Mouse (Mus musculus): ENCODE data around the gene Hic2. TPM values are rescaled to one million over a fixed set of nuclear protein-coding genes. Genes with fewer than 3 reads are reported as not detected.

The Hic2 gene
- polyA plus RNA-seq, 1 experiment from 2014 or later = 11.3 TPM

- Histone ChIP-seq H3K4me1 (replicated peaks; ENCODE audit: control insufficient read depth, insufficient read depth, low read length) (peaks cover 16% of the 10 kb centered on the region), H3K4me2 (ENCODE audit: low read depth, low read length, severe bottlenecking) (peak overlapping the region; percentile 96), H3K36me3 (ENCODE audit: control insufficient read depth, insufficient read depth, low read length) (no peaks in the 10 kb centered on the region), H3K27ac (ENCODE audit: low read depth, low read length) (0 out of 2 replicates have a peak overlapping the region, but pooled peaks have one; percentile 25), H3K4me3 (ENCODE audit: low read depth, low read length) (peak overlapping the region; percentile 50), H3K9me3 (ENCODE audit: control insufficient read depth, low read length) (no peaks in the 10 kb centered on the region), H3K27me3 (ENCODE audit: control insufficient read depth, insufficient read depth, low read length) (peaks cover 24% of the 10 kb centered on the region), H3K9ac (ENCODE audit: low read length) (peak overlapping the region; percentile 65)
- DNase-seq (ENCODE audit: low spot score) (peak; percentile 96), ATAC-seq (replicated peaks; ENCODE audit: low FRiP score) (peak; percentile 89)
- under 1% methylated on average over 59 of the region's 62 CpGs for WGBS
Observed at GRCm38 (mm10) chr16:17276164-17277151, 43.1 kb downstream of the Hic2 start.

DNA sequence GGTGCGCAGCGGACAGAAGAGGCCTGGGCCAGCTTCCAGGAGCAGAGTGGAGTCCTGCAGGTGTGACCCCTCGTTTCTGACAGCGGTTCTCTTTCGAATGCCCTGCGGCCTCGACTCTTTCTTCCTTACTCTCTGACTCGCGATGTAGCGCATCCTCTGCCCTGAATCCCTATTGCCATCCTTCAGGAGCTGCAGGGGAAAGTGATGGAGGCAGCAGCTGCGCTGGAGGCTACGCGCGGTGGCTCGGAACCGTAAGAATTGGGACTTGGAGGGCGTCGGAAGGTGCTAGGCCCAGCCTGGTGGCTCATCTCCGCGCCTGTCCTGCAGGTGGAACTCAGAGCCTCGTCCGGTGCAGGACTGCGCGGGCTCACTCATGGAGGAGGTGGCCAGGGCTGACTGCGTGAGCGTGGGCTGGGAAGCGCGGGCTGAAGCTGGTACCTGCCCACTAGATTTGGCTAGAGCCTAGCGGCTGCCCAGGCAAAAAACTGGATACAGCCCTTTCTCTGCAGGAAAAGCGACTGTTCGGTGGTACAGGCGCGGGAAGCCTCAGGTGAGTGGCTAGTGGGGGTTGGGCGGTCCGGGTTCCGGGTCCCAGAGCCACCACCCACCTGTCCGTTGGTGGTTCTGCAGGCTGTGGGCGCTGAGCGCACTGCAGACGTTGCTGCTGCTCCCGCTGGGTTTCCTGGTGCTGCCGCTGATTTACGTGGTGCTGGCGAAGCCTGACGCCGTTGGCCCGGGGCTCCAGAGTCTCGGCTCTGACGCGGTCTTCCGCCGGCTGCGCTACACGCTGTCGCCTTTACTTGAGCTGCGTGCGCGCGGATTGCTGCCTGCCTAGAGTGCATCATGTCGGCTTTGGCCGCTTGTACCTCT, 44.2 kb downstream of the Hic2 start:
- peaks cover 16% of the 10 kb centered on the region for H3K4me1 ChIP-seq (replicated peaks; ENCODE audit: control insufficient read depth, insufficient read depth, low read length)
- H3K27ac ChIP-seq (ENCODE audit: low read depth, low read length) = no peak overlapping the region
- H3K9ac ChIP-seq (ENCODE audit: low read length) = peak overlapping the region; percentile 3; the same call in 1 of the 2 replicates
- WGBS = 2% methylated on average over 61 of the region's 61 CpGs
- peak overlapping the region; percentile 96 for H3K4me2 ChIP-seq (ENCODE audit: low read depth, low read length, severe bottlenecking)
- H3K27me3 ChIP-seq (ENCODE audit: control insufficient read depth, insufficient read depth, low read length) = peaks cover 24% of the 10 kb centered on the region
- H3K4me3 ChIP-seq (ENCODE audit: low read depth, low read length) = peak overlapping the region; percentile 50
- ATAC-seq (replicated peaks; ENCODE audit: low FRiP score) = peak; percentile 28; the same call in 1 of the 2 replicates
- peak; percentile 71 for DNase-seq (ENCODE audit: low spot score)
- no peaks in the 10 kb centered on the region for H3K9me3 ChIP-seq (ENCODE audit: control insufficient read depth, low read length)
- H3K36me3 ChIP-seq (ENCODE audit: control insufficient read depth, insufficient read depth, low read length) = no peaks in the 10 kb centered on the region; the same call in 1 of the 2 replicates

DNA sequence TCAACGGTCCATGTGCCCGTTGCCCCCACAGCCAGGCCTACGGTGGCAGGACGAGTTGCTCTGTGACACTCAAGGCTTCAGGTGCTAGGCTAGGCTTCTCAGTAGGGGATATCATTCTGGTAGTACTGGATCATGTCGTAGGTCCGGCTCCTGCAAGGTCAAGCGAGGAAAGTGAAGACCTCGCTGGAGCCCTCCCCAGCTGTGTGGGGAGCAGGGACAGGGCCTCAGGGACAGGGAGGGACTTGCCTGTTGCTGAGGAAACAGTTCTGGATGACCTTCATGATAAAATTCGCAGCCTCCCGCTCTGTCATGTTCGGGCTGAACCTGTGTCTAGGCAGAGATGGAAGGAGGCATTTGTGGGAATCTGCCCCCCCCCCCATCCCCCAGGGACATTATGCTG, 47.1 kb downstream of the Hic2 start:
- Histone ChIP-seq H3K4me2 (ENCODE audit: low read depth, low read length, severe bottlenecking) (no peak overlapping the region), H3K36me3 (ENCODE audit: control insufficient read depth, insufficient read depth, low read length) (no peaks in the 10 kb centered on the region; the same call in none of the 2 replicates), H3K27me3 (ENCODE audit: control insufficient read depth, insufficient read depth, low read length) (peaks cover 24% of the 10 kb centered on the region), H3K9me3 (ENCODE audit: control insufficient read depth, low read length) (no peaks in the 10 kb centered on the region), H3K9ac (ENCODE audit: low read length) (no peak overlapping the region), H3K4me3 (ENCODE audit: low read depth, low read length) (no peak overlapping the region), H3K4me1 (replicated peaks; ENCODE audit: control insufficient read depth, insufficient read depth, low read length) (peaks cover 16% of the 10 kb centered on the region), H3K27ac (ENCODE audit: low read depth, low read length) (no peak overlapping the region)
- no peak for DNase-seq (ENCODE audit: low spot score)
- no peak for ATAC-seq (replicated peaks; ENCODE audit: low FRiP score)
- 93% methylated on average over 11 of the region's 11 CpGs for WGBS

GRCm38 (mm10) chr16:17283151-17283550, 49.8 kb downstream of the Hic2 start:
- Histone ChIP-seq H3K4me1 (replicated peaks; ENCODE audit: control insufficient read depth, insufficient read depth, low read length) (peaks cover under 1% of the 10 kb centered on the region; the same call in 1 of the 2 replicates), H3K27ac (ENCODE audit: low read depth, low read length) (no peak overlapping the region), H3K9me3 (ENCODE audit: control insufficient read depth, low read length) (no peaks in the 10 kb centered on the region), H3K9ac (ENCODE audit: low read length) (no peak overlapping the region), H3K27me3 (ENCODE audit: control insufficient read depth, insufficient read depth, low read length) (peaks cover 9% of the 10 kb centered on the region), H3K4me2 (ENCODE audit: low read depth, low read length, severe bottlenecking) (no peak overlapping the region), H3K36me3 (ENCODE audit: control insufficient read depth, insufficient read depth, low read length) (no peaks in the 10 kb centered on the region; the same call in none of the 2 replicates), H3K4me3 (ENCODE audit: low read depth, low read length) (no peak overlapping the region)
- no peak for DNase-seq (ENCODE audit: low spot score)
- WGBS = 87% methylated on average over 6 of the region's 6 CpGs
- no peak for ATAC-seq (replicated peaks; ENCODE audit: low FRiP score)

DNA sequence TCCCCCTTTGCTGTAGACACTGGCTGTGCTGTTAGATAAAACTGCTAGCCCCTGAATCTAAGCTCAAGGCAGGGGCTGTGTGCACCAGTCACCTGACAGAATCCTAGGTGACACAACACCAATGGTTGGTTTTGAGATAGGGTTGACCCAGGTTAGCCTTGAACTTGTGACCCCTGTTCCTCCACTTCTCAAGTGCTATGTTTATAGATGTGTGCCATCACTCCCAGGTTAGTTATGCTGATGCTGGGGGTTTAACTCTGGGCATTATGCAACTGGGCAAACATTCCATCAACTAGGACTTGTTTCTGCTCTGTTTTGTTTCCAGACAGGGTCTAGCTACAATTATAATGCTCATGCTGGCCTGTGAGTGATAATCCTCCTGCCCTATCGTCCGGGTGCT, 53.7 kb downstream of the Hic2 start:
- WGBS = 78% methylated on average over 2 of the region's 2 CpGs

DNA sequence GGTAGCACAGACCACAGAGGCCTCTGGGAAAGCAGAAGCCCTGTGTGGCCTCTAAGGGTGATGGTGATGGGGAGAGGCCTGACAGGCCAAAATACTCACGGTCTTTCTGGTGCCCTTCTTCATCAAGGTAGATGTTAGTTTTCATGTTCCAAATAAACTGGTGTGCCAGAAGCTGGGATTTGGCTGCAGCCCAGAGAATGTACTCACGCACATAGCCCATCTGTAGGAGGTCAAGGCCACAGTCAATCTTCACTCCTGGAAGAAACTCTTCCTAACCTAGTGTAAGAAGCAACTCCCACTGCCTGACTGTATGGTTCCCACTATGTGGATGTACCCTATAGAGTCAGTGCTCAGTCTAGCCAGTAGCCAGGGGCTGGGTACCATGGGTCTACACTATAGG, 57.6 kb downstream of the Hic2 start:
- 96% methylated on average over 2 of the region's 2 CpGs for WGBS
- Histone ChIP-seq H3K4me3 (ENCODE audit: low read depth, low read length) (no peak overlapping the region), H3K27me3 (ENCODE audit: control insufficient read depth, insufficient read depth, low read length) (no peaks in the 10 kb centered on the region), H3K36me3 (ENCODE audit: control insufficient read depth, insufficient read depth, low read length) (no peaks in the 10 kb centered on the region; the same call in 1 of the 2 replicates), H3K4me1 (replicated peaks; ENCODE audit: control insufficient read depth, insufficient read depth, low read length) (no peaks in the 10 kb centered on the region), H3K4me2 (ENCODE audit: low read depth, low read length, severe bottlenecking) (no peak overlapping the region), H3K9ac (ENCODE audit: low read length) (no peak overlapping the region), H3K9me3 (ENCODE audit: control insufficient read depth, low read length) (no peaks in the 10 kb centered on the region), H3K27ac (ENCODE audit: low read depth, low read length) (no peak overlapping the region)
- DNase-seq (ENCODE audit: low spot score) (no peak), ATAC-seq (replicated peaks; ENCODE audit: low FRiP score) (no peak)

More for the DNA sequence above, 53.7 kb downstream of the Hic2 start:
- no peak for DNase-seq (ENCODE audit: low spot score)
- H3K27ac ChIP-seq (ENCODE audit: low read depth, low read length) = no peak overlapping the region
- no peak overlapping the region for H3K9ac ChIP-seq (ENCODE audit: low read length)
- H3K27me3 ChIP-seq (ENCODE audit: control insufficient read depth, insufficient read depth, low read length) = no peaks in the 10 kb centered on the region
- H3K4me1 ChIP-seq (replicated peaks; ENCODE audit: control insufficient read depth, insufficient read depth, low read length) = no peaks in the 10 kb centered on the region
- no peak overlapping the region for H3K4me2 ChIP-seq (ENCODE audit: low read depth, low read length, severe bottlenecking)
- no peaks in the 10 kb centered on the region for H3K9me3 ChIP-seq (ENCODE audit: control insufficient read depth, low read length)
- H3K36me3 ChIP-seq (ENCODE audit: control insufficient read depth, insufficient read depth, low read length) = no peaks in the 10 kb centered on the region; the same call in none of the 2 replicates
- no peak overlapping the region for H3K4me3 ChIP-seq (ENCODE audit: low read depth, low read length)
- ATAC-seq (replicated peaks; ENCODE audit: low FRiP score) = no peak

DNA sequence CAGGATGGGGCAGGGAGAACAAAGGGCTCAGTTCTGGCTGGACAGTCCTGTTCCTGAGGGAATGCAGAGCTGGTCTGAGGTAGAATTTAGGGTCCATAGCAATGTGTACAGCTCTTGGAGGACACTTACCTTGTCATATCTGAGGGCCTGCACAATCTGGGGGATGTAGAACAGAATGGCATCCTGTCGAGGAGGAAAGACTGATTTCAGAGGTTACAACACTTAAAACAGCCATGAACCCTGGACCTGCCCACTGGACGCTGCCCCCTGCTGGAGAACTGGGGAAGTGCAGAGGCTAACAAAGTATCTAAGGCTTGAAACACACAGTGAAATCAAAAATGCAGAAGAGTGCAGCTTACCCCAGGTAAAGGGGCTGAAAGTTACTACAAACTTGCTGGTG, 59.4 kb downstream of the Hic2 start:
- Histone ChIP-seq H3K27me3 (ENCODE audit: control insufficient read depth, insufficient read depth, low read length) (no peaks in the 10 kb centered on the region), H3K36me3 (ENCODE audit: control insufficient read depth, insufficient read depth, low read length) (peaks cover 2% of the 10 kb centered on the region; the same call in 1 of the 2 replicates), H3K4me3 (ENCODE audit: low read depth, low read length) (no peak overlapping the region), H3K4me1 (replicated peaks; ENCODE audit: control insufficient read depth, insufficient read depth, low read length) (no peaks in the 10 kb centered on the region), H3K9me3 (ENCODE audit: control insufficient read depth, low read length) (no peaks in the 10 kb centered on the region), H3K27ac (ENCODE audit: low read depth, low read length) (no peak overlapping the region), H3K4me2 (ENCODE audit: low read depth, low read length, severe bottlenecking) (no peak overlapping the region), H3K9ac (ENCODE audit: low read length) (no peak overlapping the region)
- 8% methylated on average over 2 of the region's 2 CpGs for WGBS
- 0 out of 2 replicates have a peak, but pooled peaks have one; percentile 21 for ATAC-seq (replicated peaks; ENCODE audit: low FRiP score)
- DNase-seq (ENCODE audit: low spot score) = peak; percentile 90

- H3K27ac ChIP-seq (ENCODE audit: low read depth, low read length) = no peak overlapping the region
Observed at GRCm38 (mm10) chr16:17300818-17301217, 67.4 kb downstream of the Hic2 start.

More at GRCm38 (mm10) chr16:17300818-17301217, 67.4 kb downstream of the Hic2 start:
- Histone ChIP-seq H3K4me3 (ENCODE audit: low read depth, low read length) (no peak overlapping the region), H3K4me1 (replicated peaks; ENCODE audit: control insufficient read depth, insufficient read depth, low read length) (no peaks in the 10 kb centered on the region), H3K27me3 (ENCODE audit: control insufficient read depth, insufficient read depth, low read length) (no peaks in the 10 kb centered on the region), H3K9ac (ENCODE audit: low read length) (no peak overlapping the region), H3K4me2 (ENCODE audit: low read depth, low read length, severe bottlenecking) (no peak overlapping the region), H3K9me3 (ENCODE audit: control insufficient read depth, low read length) (no peaks in the 10 kb centered on the region), H3K36me3 (ENCODE audit: control insufficient read depth, insufficient read depth, low read length) (peaks cover 7% of the 10 kb centered on the region; the same call in 1 of the 2 replicates)
- 96% methylated on average over 3 of the region's 3 CpGs for WGBS
- DNase-seq (ENCODE audit: low spot score) (no peak), ATAC-seq (replicated peaks; ENCODE audit: low FRiP score) (no peak)

All from forebrain, embryonic 11.5 days (tissue).